Mouse (Mus musculus): Measurements from ENCODE around the gene Psrc1. TPM values are rescaled to one million over a fixed set of nuclear protein-coding genes. Genes with fewer than 3 reads are reported as not detected.
A peak's percentile ranks its signal among the peaks of the same experiment; 100 is the strongest.

The Psrc1 gene
- 1 to 10 TPM; 1.7 to 3.4 TPM for polyA plus RNA-seq (2017; shearing (Covaris generic))

GRCm38 (mm10) chr3:108383485-108384354 is at the start of gene Psrc1:
Gene Psrc1, plus strand, starts transcription at chr3:108383839.
- ATAC-seq, result peak; percentile 67

DNA sequence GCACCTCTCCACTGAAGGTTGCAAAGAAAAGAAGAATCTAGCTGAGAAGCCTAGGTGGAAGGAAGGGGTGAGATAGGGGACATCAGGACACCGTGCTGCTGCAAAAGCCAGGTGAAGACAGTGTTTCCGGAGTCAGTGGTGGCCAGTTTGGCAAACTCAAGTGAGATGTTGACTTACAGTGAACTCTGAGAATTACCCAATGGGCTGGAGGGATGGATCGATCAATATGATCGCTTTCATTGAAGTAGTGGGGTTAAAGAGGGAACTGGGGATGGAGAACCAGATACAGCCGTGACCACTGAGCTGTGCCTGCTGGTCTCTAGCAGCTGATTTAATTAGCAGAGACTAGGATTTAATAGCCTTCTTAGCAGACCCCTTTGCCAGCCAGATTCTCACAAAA is 46.8 kb upstream of the Psrc1 start:
- no peak for ATAC-seq

- no peak for ATAC-seq
Observed at GRCm38 (mm10) chr3:108341040-108341439, 42.6 kb upstream of the Psrc1 start.

- ATAC-seq, result no peak
Observed at GRCm38 (mm10) chr3:108342185-108342584, 41.5 kb upstream of the Psrc1 start.

DNA sequence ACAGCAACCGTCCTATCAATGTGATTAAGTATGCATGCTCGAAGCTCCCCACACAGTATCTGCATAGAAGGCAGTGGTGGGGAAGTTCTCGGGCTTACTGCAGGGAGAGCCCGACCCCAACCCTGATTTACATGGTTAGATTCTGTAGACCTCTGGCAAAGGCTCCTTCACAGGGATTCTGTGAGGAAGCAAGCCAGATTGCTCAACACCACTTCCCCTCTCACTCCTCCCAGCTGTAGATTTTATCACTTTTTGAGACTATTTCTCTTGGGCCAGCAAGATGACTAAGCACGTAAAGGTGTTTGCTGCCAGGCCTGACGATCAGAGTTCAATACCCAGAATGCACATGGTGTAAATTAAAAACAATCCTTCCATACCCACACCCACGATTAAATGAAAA is 37.8 kb upstream of the Psrc1 start:
- ATAC-seq, result no peak

DNA sequence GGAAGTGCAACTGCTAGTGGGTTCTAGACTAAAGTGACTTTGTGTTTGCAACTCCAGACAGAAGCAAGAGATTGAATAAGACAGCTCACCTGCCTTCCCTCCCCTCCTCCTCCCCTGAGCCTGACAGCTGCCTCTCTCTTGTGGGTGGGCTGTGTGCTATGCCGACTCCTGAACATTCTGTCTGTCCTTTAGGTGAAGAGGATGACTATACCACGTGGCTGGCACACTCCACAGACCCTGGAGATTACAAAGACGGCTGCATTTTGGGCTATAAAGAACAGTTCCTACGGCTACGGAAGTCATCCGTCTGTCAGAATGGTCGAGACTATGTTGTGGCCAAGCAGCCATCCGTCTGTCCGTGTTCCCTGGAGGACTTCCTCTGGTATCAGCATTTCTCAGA is 35.3 kb upstream of the Psrc1 start:
- no peak for ATAC-seq

- ATAC-seq, result no peak
Observed at GRCm38 (mm10) chr3:108355245-108355644, 28.4 kb upstream of the Psrc1 start.

- no peak for ATAC-seq
Observed at GRCm38 (mm10) chr3:108357051-108357450, 26.6 kb upstream of the Psrc1 start.

DNA sequence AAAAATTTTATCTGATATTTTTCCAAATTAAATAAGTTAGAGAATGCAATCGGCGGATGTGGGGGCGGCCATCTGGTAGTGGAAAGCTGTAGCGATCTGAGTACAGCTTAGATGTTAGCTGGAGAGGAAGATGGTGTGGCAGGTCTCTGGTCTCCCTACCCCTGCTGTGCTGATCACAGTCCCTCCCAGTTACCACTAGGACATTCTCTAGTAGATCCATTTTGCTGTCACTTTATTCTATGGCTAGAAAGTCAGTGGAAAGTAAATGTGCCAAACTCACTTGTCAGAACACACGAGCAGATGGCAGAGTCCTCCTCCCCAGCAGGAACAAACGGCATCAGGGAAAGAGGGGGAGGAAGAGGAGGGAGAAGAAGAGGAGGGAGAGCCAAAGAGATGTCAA is 25.2 kb upstream of the Psrc1 start:
- no peak for ATAC-seq

- ATAC-seq, result no peak
Observed at GRCm38 (mm10) chr3:108360894-108361293, 22.7 kb upstream of the Psrc1 start.

DNA sequence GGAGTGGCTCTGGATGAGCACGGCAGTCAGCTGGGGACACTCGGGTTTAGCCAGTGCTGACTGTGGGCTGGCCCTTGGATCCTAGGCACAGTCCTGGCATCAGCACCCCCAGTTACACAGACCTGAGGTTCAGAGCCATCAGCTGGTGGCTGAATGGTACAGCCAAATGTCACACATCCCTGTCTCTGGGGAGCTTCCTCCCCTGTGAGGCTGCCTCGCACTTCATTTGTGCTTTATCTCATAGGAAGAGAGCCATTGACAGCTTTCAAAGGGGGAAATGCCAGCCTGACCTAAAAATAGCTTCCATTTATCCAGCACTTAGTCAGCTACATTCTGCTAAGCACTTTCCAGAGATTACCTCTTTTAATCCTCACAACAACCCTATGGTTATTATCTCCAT is 20.0 kb upstream of the Psrc1 start:
- no peak for ATAC-seq

DNA sequence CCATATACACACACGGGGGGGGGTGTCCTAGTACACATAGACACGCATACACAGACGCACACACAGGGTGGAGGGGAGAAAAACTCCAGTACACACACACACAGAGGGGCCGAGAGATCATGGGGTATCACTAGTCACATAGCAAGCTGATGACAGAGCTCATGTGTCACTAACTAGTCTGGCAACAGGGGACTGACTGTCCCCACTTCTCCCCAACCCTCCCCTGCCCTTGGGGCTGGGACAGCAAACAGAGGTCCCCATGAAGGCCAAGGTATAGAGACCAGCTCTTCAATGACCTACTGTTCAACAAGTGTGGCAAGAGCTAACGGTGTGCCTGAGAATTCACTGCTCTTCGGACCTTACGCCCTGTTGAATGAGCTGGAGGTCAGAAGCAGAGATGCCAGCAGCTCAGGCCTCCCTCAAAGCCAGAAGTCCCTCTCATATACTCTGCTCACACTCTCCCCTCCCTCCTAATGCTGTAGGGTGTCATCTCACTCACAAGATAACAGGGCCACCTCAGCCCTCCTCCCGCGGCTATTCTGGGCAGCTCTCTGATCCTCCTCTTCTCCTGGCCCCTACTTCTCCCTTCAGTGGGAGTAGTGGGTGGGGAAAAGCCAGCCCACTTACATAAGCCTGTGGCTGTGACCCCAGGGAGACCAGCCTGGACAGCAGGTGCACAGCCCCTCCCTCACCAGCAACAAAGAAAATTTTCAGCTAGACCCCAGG is 19.2 kb upstream of the Psrc1 start, which contains the start of gene Mybphl:
Gene Mybphl, plus strand, starts transcription at position 642 of the 726 bp plus-strand sequence.
- ATAC-seq, result no peak

DNA sequence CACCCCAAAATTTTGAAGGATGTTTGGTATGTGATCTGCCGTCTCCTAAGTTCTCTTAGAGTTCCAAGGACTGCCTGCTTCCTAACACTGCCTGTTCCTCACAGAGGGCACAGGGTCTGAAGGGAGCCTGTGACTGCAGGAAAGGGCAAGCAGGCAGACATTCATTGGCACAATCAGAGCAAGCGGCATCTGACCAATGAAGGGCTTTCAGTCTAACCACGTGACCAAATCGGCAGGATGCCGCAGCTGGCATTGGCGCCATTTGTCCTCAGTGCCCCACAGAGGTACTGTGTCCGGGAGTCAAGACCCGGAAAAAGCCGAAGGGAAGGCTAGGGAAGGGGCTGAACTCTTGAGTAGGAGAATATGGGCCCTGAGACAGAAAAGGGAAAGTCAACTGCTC is 16.5 kb upstream of the Psrc1 start:
- ATAC-seq, result no peak

DNA sequence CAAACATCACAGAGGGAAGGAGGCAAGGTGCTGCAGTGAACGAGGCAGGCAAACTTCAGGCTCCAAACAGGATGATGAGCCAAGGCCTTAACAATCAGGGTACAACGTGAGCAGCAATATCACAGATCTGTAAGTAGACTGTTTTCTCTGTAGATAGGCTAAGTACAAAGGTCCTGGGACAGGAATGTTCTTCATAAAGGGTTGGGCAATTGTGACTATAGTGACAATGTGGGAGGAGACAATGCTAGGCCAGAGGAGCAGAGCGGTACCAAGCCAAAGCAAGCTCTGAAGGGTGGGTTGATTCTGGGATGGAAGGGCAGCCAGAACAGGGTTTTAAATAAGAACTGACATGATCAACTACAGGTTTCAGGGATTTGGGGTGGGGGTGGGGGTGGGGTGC is 15.8 kb upstream of the Psrc1 start:
- ATAC-seq, result no peak

DNA sequence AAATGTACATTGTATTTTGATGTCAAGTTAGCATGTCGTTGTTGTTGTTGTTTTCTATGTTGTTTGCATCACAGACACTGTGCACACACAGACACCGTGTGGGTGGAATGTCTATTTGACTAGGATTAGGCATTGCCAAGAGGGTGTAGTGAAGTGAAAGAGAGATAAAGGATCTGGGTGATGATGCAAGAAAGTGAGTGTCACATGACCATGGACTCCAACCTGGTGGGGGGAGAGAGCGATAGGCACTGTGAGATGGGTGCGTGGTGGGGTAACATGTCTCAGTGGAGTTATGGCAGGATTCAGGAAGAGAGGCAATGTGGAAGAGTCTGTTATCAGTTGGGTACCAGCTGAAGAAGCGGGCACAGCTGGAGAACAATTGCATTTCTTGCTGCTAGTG is 14.9 kb upstream of the Psrc1 start:
- no peak for ATAC-seq

- no peak for ATAC-seq
Observed at GRCm38 (mm10) chr3:108372274-108372673, 11.4 kb upstream of the Psrc1 start.

GRCm38 (mm10) chr3:108372691-108373090 is 10.9 kb upstream of the Psrc1 start:
- no peak for ATAC-seq

DNA sequence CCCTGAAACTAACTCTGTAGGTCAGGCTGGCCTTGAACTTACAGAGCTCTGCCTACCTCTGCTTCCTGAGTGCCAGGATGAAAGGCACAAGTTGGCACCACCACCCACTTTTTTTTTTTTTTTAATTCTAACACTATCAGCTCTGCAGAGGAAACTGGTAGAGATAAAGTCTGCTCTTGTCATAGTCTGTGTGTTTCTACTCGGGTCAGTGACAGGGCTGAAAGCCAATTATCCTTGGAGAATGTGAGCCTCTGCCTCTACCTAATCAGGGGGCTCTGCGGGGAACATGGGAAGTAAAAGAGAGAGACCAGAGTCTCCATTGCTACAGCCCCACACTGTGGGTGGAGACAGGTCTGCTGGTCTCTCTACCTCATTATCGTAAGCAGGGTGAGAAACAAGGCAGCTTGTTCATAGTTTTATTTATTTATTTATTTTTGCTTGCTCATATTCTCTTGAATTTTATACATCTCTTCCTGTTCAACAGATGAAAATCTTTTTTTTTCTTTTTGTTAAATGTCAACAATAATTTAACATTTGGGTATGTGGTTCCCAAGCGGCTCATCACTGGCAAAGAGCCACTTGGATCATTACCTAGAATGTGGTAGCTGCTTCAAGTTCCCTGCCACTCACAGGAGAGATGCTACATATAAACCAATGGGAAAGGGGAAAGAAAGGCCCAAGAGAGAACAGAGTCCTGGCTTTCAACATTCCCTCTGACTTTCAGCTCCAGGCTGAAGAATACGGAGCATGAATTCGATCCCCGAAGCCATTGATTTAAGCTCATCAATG is 4.6 kb upstream of the Psrc1 start:
- no peak for ATAC-seq

- ATAC-seq, result no peak
Observed at GRCm38 (mm10) chr3:108380695-108381094, 2.9 kb upstream of the Psrc1 start.

GRCm38 (mm10) chr3:108381945-108382875 is 1.4 kb upstream of the Psrc1 start:
- ATAC-seq, result peak; percentile 56

GRCm38 (mm10) chr3:108384425-108384824 is 786 bp downstream of the Psrc1 start:
- ATAC-seq, result no peak

DNA sequence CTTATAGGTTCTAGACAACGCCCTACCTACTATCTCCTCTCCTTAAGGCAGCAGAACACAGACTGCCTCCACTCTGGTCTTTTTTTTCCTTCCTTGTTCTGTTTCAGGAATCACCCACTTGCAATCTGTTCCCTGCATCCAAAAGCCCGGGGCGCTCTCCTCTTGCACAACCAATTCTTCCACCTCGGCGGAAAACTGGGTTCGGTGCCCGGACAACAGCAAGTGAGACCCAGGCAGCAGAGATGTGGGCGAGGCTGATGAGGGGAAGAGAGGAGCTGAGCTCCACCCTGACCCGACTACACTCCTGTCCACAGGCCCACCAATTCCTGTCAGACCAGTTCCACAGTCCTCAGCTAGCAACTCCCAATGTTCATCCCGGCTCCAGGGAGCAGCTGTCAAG is 2.5 kb downstream of the Psrc1 start:
- ATAC-seq, result no peak
